Mouse (Mus musculus) heart, embryonic 15.5 days (tissue): ENCODE measurements around the gene Cdk2ap2. TPM values are rescaled to one million over a fixed set of nuclear protein-coding genes. Genes with fewer than 3 reads are reported as not detected.
A peak's percentile ranks its signal among the peaks of the same experiment; 100 is the strongest.

ENCODE experiments used
- ATAC-seq: fragments of 200-750 bp; cut with Nextera tagmentation; replicated peaks from 2 replicates; pipeline ENCODE4 v1.8.0; 2017; ENCODE audit warnings: low read depth, moderate TSS enrichment; ENCODE audit not compliant: insufficient number of reproducible peaks, insufficient read depth, low FRiP score
- H3K27ac ChIP-seq: fragments of 300-500 bp; sonication (generic); 2 replicates; pipeline ENCODE4 v1.5.1; 2015; ENCODE audit warnings: mild to moderate bottlenecking, inconsistent platforms
- H3K27me3 ChIP-seq: fragments of 300-500 bp; sonication (generic); 2 replicates; pipeline ENCODE4 v1.6.1; 2015; ENCODE audit warnings: inconsistent platforms
- H3K36me3 ChIP-seq: fragments of 300-500 bp; sonication (generic); 2 replicates; pipeline ENCODE4 v1.6.1; 2015; ENCODE audit warnings: mild to moderate bottlenecking, inconsistent platforms
- H3K4me1 ChIP-seq: fragments of 300-500 bp; sonication (generic); replicated peaks from 2 replicates; pipeline ENCODE4 v1.6.1; 2015; ENCODE audit warnings: inconsistent platforms
- H3K4me2 ChIP-seq: fragments of 300-500 bp; sonication (generic); 2 replicates; pipeline ENCODE4 v1.6.1; 2015; ENCODE audit warnings: inconsistent platforms, mild to moderate bottlenecking, moderate library complexity
- H3K4me3 ChIP-seq: fragments of 300-500 bp; sonication (generic); 2 replicates; pipeline ENCODE4 v1.5.1; 2015; ENCODE audit warnings: mild to moderate bottlenecking, inconsistent platforms
- H3K9ac ChIP-seq: fragments of 300-500 bp; sonication (generic); 2 replicates; pipeline ENCODE4 v1.6.1; 2015; ENCODE audit warnings: mild to moderate bottlenecking, inconsistent platforms
- H3K9me3 ChIP-seq: fragments of 300-500 bp; sonication (generic); replicated peaks from 2 replicates; pipeline ENCODE4 v1.6.1; 2016; ENCODE audit warnings: inconsistent platforms
- WGBS: fragments of 180-500 bp; shearing (Covaris S2); methylation state at CpG from one replicate; pipeline ENCODE4 v1.1.7; 2015; ENCODE audit warnings: mixed read lengths; 5-methylcytosine and 5-hydroxymethylcytosine counted together
- polyA plus RNA-seq: library from polyadenylated mRNA; unstranded; fragments of >200 nt; fragmentation: Nextera tagmentation; extraction: Ambion mirVana; gene quantifications from 2 replicates; pipeline ENCODE4 v1.2.1, GENCODE M21; 2015

The Cdk2ap2 gene
- polyA plus RNA-seq, 1 experiment from 2014 or later: 63.6 TPM

DNA sequence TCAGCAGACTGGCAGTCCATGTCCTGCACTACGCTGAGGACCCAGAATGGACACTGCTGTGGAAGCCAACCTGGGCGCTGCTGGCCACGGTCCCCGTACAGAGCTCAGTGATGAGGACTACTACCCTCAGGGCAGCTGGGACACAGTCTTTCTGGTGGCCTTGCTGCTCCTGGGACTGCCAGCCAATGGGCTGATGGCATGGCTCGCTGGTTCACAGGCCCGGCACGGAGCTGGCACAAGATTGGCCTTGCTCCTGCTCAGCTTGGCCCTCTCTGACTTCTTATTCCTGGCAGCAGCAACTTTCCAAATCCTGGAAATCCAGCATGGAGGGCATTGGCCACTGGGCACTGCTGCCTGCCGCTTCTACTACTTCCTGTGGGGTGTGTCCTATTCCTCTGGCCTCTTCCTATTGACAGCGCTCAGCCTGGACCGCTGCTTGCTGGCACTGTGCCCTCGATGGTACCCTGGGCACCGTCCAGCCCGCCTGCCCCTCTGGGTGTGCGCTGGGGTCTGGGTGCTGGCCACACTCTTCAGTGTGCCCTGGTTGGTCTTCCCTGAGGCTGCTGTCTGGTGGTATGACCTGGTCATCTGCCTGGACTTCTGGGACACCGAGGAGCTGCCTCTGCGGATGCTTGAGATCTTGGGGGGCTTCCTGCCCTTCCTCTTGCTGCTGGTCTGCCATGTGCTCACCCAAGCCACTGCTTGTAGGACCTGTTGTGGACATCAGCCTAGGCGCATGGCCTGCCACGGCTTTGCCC is 45.6 kb downstream of the Cdk2ap2 start:
- H3K9ac ChIP-seq: no peak overlapping the region
- H3K4me3 ChIP-seq: no peak overlapping the region
- H3K9me3 ChIP-seq: no peaks in the 10 kb centered on the region
- H3K27ac ChIP-seq: no peak overlapping the region
- H3K27me3 ChIP-seq: no peaks in the 10 kb centered on the region
- H3K4me1 ChIP-seq: 0 out of 2 replicates have a peak, but pooled peaks cover 2% of the 10 kb centered on the region
- ATAC-seq: no peak
- 80% methylated on average over 18 of the region's 18 CpGs for WGBS
- no peaks in the 10 kb centered on the region for H3K36me3 ChIP-seq
- H3K4me2 ChIP-seq: no peak overlapping the region

DNA sequence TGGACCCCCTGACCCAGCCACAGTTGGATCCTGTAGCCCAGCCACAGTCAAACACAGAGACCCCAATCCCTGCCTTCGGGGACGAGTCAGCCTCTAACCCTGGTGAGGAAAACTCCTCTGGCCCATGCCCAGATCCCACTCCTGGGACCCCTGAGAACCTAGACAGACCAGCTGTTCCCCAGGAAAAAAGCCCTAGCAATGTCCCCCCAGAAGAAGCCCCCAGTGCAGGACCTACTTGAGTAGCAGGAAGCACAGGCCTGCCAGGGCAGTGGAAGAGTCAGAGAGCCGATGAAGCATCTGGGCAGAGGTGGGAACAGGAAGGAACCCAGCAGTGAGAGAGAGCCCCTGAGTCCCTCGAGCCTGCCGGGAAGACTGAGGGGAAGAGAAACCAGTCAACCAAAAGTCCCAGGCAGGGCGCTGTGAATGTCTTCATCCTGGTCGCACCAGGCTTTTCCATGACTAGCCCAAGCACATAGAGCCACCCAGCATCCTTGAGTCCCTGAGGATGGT is 46.8 kb downstream of the Cdk2ap2 start, which contains the start of gene Cabp4:
Gene Cabp4, minus strand, starts transcription at position 275 of the 510 bp plus-strand sequence.
- Histone ChIP-seq H3K9ac (no peak within 1 kb of the TSS), H3K36me3 (no peaks in the 10 kb centered on the region), H3K27ac (no peak within 1 kb of the TSS), H3K4me3 (no peak within 1 kb of the TSS), H3K27me3 (no peaks in the 10 kb centered on the region), H3K9me3 (no peaks in the 10 kb centered on the region), H3K4me2 (no peak within 1 kb of the TSS), H3K4me1 (peaks cover 8% of the 10 kb centered on the region)
- 64% methylated on average over 7 of the region's 7 CpGs for WGBS
- no peak for ATAC-seq

DNA sequence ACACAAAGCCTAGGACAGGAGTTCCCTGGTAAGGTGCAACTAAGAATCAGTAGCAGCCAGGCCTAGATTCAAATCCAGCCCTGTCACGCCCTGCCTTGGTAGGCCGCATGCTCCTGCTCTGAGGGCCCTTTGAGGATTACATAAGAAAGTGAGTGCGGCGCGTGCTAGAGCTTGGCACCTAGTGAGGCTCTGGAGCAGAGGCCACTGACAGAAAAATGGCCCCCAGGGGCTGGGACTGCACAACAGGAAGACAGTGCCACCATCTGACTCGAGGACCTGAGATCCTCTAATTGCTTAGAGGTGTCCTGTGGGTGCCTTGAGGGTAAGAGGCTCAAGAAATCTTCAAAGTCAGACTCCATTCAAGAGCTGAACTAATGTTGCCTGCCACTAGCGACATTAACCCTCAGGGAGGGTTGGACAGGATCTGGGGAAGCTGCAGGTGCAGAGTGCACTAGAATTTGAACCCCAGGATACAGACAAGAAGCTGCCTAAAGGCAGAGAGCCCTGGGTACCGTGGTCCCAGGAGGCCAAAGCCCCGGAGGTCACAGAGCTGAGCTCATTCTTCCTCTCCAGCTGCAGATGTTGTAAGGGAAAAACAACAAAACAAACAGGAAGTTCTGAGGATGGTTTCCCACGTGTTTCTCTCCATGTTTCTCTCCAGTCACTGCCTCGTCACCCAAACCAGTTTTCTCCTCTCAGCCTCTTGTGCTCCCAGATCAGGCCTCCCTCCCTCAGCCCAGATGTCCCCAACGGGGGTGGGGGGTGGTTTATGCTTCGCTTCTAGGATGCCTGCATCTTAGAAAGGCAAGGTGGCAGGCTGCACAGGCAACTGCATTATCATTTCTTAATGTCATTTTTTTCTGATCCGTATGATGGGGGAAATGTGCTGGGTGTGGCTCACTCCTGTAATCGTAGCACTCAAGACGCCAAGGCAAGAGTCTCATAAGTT is 47.8 kb downstream of the Cdk2ap2 start:
- Histone ChIP-seq H3K4me1 (peaks cover 18% of the 10 kb centered on the region), H3K36me3 (no peaks in the 10 kb centered on the region), H3K27ac (0 out of 2 replicates have a peak overlapping the region, but pooled peaks have one; percentile 28), H3K9me3 (no peaks in the 10 kb centered on the region), H3K4me2 (no peak overlapping the region), H3K4me3 (no peak overlapping the region), H3K9ac (no peak overlapping the region), H3K27me3 (no peaks in the 10 kb centered on the region)
- WGBS: 76% methylated on average over 16 of the region's 16 CpGs
- ATAC-seq: no peak

DNA sequence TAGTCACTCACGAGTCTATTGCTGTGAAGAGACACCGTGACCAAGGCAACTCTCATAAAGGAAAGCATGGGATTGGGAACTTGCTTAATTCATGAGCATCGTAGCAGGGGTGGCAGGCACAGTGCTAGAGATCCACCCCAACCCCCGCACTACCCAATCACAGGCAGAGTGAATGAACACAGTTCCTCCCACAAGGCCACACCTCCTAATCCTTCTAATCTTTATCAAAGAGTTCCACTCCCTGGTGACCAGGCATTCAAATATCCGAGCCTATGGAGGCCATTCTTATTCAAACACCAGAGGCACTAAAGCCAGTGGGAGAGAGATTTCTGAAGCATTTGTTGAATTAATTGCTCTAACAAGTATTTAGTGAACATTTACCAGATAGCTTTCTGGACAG is 49.0 kb downstream of the Cdk2ap2 start:
- Histone ChIP-seq H3K4me2 (no peak overlapping the region), H3K36me3 (peaks cover 7% of the 10 kb centered on the region), H3K9ac (no peak overlapping the region), H3K27ac (no peak overlapping the region), H3K4me3 (no peak overlapping the region), H3K9me3 (no peaks in the 10 kb centered on the region), H3K27me3 (no peaks in the 10 kb centered on the region), H3K4me1 (peaks cover 27% of the 10 kb centered on the region)
- ATAC-seq: no peak
- 90% methylated on average over 5 of the region's 5 CpGs for WGBS

DNA sequence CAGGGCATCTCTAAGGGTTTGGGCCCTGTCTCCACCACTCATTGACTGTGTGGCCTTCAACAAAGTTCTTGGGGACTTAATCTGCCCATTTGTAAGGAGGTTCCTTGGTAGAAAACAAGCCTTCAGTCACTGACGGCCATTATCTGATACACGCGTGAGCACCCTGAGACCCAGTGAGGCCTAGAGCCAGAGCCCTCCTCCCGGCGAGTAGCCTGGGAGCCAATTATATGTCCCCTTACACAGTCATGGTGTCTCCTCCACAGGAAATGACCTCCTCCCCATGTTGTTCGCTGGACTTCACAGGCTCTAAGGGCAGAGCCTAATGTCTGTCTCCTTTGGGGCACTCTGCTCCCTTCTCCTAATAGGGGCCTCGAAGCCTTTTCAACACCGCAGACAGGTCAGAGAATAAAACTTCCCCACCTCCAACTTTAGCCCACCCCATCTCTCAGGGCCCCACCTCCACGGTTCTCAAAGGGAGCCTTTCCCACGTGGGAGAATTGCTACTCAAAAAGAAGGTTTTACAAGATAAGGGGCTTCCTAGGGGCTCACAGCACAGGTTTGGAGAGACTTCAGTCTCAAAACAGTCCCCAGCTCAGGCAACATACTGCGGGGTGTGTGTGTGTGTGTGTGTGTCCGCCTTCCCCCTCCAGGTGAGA is 49.5 kb downstream of the Cdk2ap2 start:
- H3K9me3 ChIP-seq: no peaks in the 10 kb centered on the region
- no peak overlapping the region for H3K4me2 ChIP-seq
- no peaks in the 10 kb centered on the region for H3K27me3 ChIP-seq
- H3K9ac ChIP-seq: no peak overlapping the region
- WGBS: 59% methylated on average over 12 of the region's 12 CpGs
- no peak overlapping the region for H3K27ac ChIP-seq
- peaks cover 12% of the 10 kb centered on the region for H3K36me3 ChIP-seq
- peaks cover 32% of the 10 kb centered on the region for H3K4me1 ChIP-seq
- no peak for ATAC-seq
- no peak overlapping the region for H3K4me3 ChIP-seq

DNA sequence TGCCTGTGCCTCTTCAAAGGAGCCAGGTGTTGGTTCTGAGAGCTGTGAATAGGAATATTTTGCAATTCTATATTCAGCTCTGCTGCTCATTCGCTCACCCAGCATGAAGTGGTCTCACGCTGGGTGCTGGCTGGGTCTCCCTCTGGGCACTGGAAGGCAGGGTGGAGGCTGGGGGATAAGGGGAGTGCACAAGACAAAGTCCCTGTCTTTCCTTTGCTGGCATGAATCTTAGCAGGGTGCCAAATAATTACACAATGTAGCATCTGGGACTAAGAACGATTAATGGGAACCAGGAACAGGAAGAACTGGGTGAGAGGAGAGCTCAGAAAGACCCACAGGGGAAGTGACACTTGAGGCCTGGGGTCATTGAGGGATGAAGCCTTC is 50.0 kb downstream of the Cdk2ap2 start:
- peaks cover 12% of the 10 kb centered on the region for H3K36me3 ChIP-seq
- no peak overlapping the region for H3K27ac ChIP-seq
- peaks cover 35% of the 10 kb centered on the region for H3K4me1 ChIP-seq
- H3K4me3 ChIP-seq: no peak overlapping the region
- no peak overlapping the region for H3K4me2 ChIP-seq
- H3K9ac ChIP-seq: no peak overlapping the region
- no peaks in the 10 kb centered on the region for H3K9me3 ChIP-seq
- H3K27me3 ChIP-seq: no peaks in the 10 kb centered on the region
- 51% methylated on average over 3 of the region's 3 CpGs for WGBS
- ATAC-seq: no peak

DNA sequence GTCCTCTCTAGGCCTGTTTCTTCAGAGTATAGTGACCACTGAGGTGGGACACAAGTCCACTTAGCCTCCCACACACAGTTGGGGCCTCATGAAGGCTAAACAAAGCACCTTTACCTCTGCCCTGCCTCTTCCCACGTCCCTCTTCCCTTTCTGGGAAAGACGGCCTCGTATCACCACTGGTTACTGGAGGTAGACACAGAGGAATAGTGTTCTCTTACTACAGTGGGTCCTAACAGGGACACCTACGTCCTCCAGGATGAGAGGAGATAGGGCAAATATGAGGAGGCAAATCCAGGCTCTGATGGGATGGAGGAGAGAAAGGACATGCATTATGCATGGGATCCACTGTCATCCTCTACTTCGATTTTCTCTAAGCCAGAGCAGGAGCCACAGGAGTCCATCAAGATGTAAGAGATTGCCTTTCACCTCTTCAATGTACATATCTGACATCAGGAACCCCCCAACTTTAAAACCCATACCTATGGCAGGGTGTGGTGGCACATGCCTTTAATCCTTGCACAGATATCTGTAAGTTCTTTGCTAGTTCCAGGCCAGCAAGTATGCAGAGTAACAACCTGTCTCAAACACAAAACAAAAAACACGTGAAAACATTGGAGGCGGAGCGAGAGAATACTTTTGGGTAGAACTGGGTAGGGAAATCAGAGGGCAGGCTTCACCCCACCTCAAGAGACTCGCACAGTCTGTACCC is 51.0 kb downstream of the Cdk2ap2 start:
- Histone ChIP-seq H3K9ac (peak overlapping the region; percentile 44), H3K27me3 (no peaks in the 10 kb centered on the region), H3K4me1 (peaks cover 38% of the 10 kb centered on the region), H3K27ac (peak overlapping the region; percentile 83), H3K36me3 (peaks cover 12% of the 10 kb centered on the region), H3K4me2 (peak overlapping the region; percentile 81), H3K9me3 (no peaks in the 10 kb centered on the region), H3K4me3 (peak overlapping the region; percentile 94)
- 41% methylated on average over 9 of the region's 9 CpGs for WGBS
- 0 out of 2 replicates have a peak, but pooled peaks have one; percentile 1 for ATAC-seq

DNA sequence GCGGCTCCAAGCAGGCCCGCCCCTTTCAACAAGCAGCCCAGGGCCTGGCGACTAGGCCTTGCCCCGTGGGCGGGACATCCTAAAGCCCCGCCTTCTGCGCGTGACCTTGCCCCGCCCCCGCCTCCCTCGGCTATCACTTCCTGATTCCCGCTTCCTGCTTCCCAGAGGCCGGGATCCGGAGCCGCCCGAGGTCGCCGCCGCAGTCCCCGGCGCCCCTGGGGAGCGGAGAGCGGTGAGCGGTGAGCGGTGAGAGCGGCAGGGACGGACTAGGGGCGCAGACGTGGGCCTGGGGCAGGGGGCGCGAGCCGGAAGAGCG is 51.5 kb downstream of the Cdk2ap2 start, which contains the start of gene Coro1b:
Gene Coro1b, plus strand, starts transcription at position 129 of the 316 bp plus-strand sequence.
- Histone ChIP-seq H3K36me3 (peaks cover 16% of the 10 kb centered on the region), H3K4me2 (peak within 1 kb of the TSS; percentile 81), H3K27ac (peak within 1 kb of the TSS; percentile 83), H3K4me1 (peaks cover 41% of the 10 kb centered on the region), H3K9me3 (no peaks in the 10 kb centered on the region), H3K27me3 (no peaks in the 10 kb centered on the region), H3K4me3 (peak within 1 kb of the TSS; percentile 94), H3K9ac (peak within 1 kb of the TSS; percentile 96)
- peak; percentile 95 for ATAC-seq
- under 1% methylated on average over 27 of the region's 33 CpGs for WGBS
